Mouse (Mus musculus) liver, embryonic 16.5 days (tissue): ENCODE data around the gene Rexo5. TPM values are rescaled to one million over a fixed set of nuclear protein-coding genes. Genes with fewer than 3 reads are reported as not detected.

Source experiments
- ATAC-seq: fragments of 200-750 bp; cut with Nextera tagmentation; 2 replicates; pipeline ENCODE4 v1.8.0; 2017; ENCODE audit warnings: low read depth, mild to moderate bottlenecking, moderate number of reproducible peaks, moderate library complexity
- H3K27ac ChIP-seq: fragments of 300-500 bp; sonication (generic); 2 replicates; pipeline ENCODE4 v1.5.1; 2014; ENCODE audit warnings: mild to moderate bottlenecking, low read length
- H3K27me3 ChIP-seq: fragments of 300-500 bp; sonication (generic); 2 replicates; pipeline ENCODE4 v1.6.1; 2014; ENCODE audit warnings: low read depth, low read length, mixed read lengths; ENCODE audit not compliant: control insufficient read depth, insufficient read depth
- H3K36me3 ChIP-seq: fragments of 300-500 bp; sonication (generic); 2 replicates; pipeline ENCODE4 v1.6.1; 2014; ENCODE audit warnings: mild to moderate bottlenecking; ENCODE audit not compliant: control insufficient read depth, insufficient read depth
- H3K4me1 ChIP-seq: fragments of 300-500 bp; sonication (generic); 2 replicates; pipeline ENCODE4 v1.6.1; 2014; ENCODE audit warnings: low read depth, low read length, mixed read lengths; ENCODE audit not compliant: control insufficient read depth
- H3K4me2 ChIP-seq: fragments of 300-500 bp; sonication (generic); 2 replicates; pipeline ENCODE4 v1.6.1; 2014; ENCODE audit warnings: low read depth, low read length, mixed read lengths
- H3K4me3 ChIP-seq: fragments of 300-500 bp; sonication (generic); 2 replicates; pipeline ENCODE4 v1.5.1; 2014; ENCODE audit warnings: low read depth, mild to moderate bottlenecking, low read length
- H3K9ac ChIP-seq: fragments of 300-500 bp; sonication (generic); 2 replicates; pipeline ENCODE4 v1.6.1; 2014; ENCODE audit warnings: low read depth, low read length
- H3K9me3 ChIP-seq: fragments of 300-500 bp; sonication (generic); replicated peaks from 2 replicates; pipeline ENCODE4 v1.6.1; 2016; ENCODE audit warnings: low read length; ENCODE audit not compliant: control insufficient read depth
- WGBS: fragments of 180-500 bp; shearing (Covaris S2); extraction: QIAGEN DNeasy Blood & Tissue Kit; methylation state at CpG from one replicate; pipeline ENCODE4 v1.1.7; 2014; ENCODE audit not compliant: insufficient replicate concordance; 5-methylcytosine and 5-hydroxymethylcytosine counted together
- polyA plus RNA-seq: library from polyadenylated mRNA; unstranded; fragments of >200 nt; fragmentation: Nextera tagmentation; extraction: Ambion mirVana; gene quantifications from 2 replicates; pipeline ENCODE4 v1.2.1, GENCODE M21; 2015

Rexo5 gene
- polyA plus RNA-seq = 11.9 and 13.7 TPM in 2 replicates

GRCm38 (mm10) chr7:119793586-119794250 lies at the start of gene Rexo5, which contains the start of gene Eri2:
Rexo5 (plus strand) TSS chr7:119794006.
Eri2 (minus strand) TSS chr7:119794058.
- Histone ChIP-seq H3K9me3 (no peaks in the 10 kb centered on the region), H3K9ac (peak within 1 kb of the TSS; percentile 89), H3K4me2 (peak within 1 kb of the TSS; percentile 86), H3K27me3 (no peaks in the 10 kb centered on the region), H3K27ac (peak within 1 kb of the TSS; percentile 84), H3K4me1 (peaks cover 8% of the 10 kb centered on the region), H3K36me3 (peaks cover 8% of the 10 kb centered on the region), H3K4me3 (peak within 1 kb of the TSS; percentile 84)
- peak; percentile 98 for ATAC-seq
- WGBS = under 1% methylated on average over 49 of the region's 53 CpGs

- no peaks in the 10 kb centered on the region for H3K27me3 ChIP-seq
- no peaks in the 10 kb centered on the region for H3K4me1 ChIP-seq
- peak; percentile 48 for ATAC-seq
- H3K36me3 ChIP-seq = no peaks in the 10 kb centered on the region
- 11% methylated on average over 34 of the region's 34 CpGs for WGBS
- no peak overlapping the region; the same call in 1 of the 2 replicates for H3K4me2 ChIP-seq
- H3K9ac ChIP-seq = no peak overlapping the region; the same call in 1 of the 2 replicates
- H3K4me3 ChIP-seq = peak overlapping the region; percentile 10
- H3K9me3 ChIP-seq = no peaks in the 10 kb centered on the region
- no peak overlapping the region for H3K27ac ChIP-seq
Measured at GRCm38 (mm10) chr7:119744321-119744720, 49.5 kb upstream of the Rexo5 start.

GRCm38 (mm10) chr7:119745869-119746268 lies 47.9 kb upstream of the Rexo5 start:
- no peaks in the 10 kb centered on the region for H3K27me3 ChIP-seq
- no peak for ATAC-seq

GRCm38 (mm10) chr7:119748761-119749160 lies 45.0 kb upstream of the Rexo5 start:
- no peak overlapping the region for H3K4me3 ChIP-seq
- no peaks in the 10 kb centered on the region for H3K36me3 ChIP-seq
- no peak overlapping the region for H3K9ac ChIP-seq
- H3K27me3 ChIP-seq = no peaks in the 10 kb centered on the region
- 46% methylated on average over 1 of the region's 2 CpGs for WGBS
- no peak overlapping the region for H3K4me2 ChIP-seq
- no peak overlapping the region for H3K27ac ChIP-seq
- no peaks in the 10 kb centered on the region for H3K4me1 ChIP-seq
- H3K9me3 ChIP-seq = no peaks in the 10 kb centered on the region
- peak; percentile 65 for ATAC-seq

More at GRCm38 (mm10) chr7:119745869-119746268, 47.9 kb upstream of the Rexo5 start:
- H3K9ac ChIP-seq = no peak overlapping the region
- H3K4me2 ChIP-seq = no peak overlapping the region
- no peaks in the 10 kb centered on the region for H3K9me3 ChIP-seq
- H3K4me3 ChIP-seq = no peak overlapping the region
- WGBS = 66% methylated on average over 1 of the region's 1 CpGs
- no peaks in the 10 kb centered on the region for H3K36me3 ChIP-seq
- H3K27ac ChIP-seq = no peak overlapping the region
- H3K4me1 ChIP-seq = no peaks in the 10 kb centered on the region

GRCm38 (mm10) chr7:119749942-119750341 lies 43.9 kb upstream of the Rexo5 start:
- WGBS = 32% methylated on average over 2 of the region's 2 CpGs
- H3K27ac ChIP-seq = no peak overlapping the region

GRCm38 (mm10) chr7:119753696-119754095 lies 40.1 kb upstream of the Rexo5 start:
- ATAC-seq = no peak
- Histone ChIP-seq H3K27me3 (no peaks in the 10 kb centered on the region), H3K36me3 (no peaks in the 10 kb centered on the region), H3K4me2 (no peak overlapping the region), H3K4me3 (no peak overlapping the region), H3K27ac (no peak overlapping the region), H3K4me1 (no peaks in the 10 kb centered on the region), H3K9me3 (no peaks in the 10 kb centered on the region), H3K9ac (no peak overlapping the region)
- WGBS = 72% methylated on average over 1 of the region's 1 CpGs

More at GRCm38 (mm10) chr7:119749942-119750341, 43.9 kb upstream of the Rexo5 start:
- Histone ChIP-seq H3K9me3 (no peaks in the 10 kb centered on the region), H3K36me3 (no peaks in the 10 kb centered on the region), H3K27me3 (no peaks in the 10 kb centered on the region), H3K4me1 (no peaks in the 10 kb centered on the region), H3K4me2 (no peak overlapping the region), H3K9ac (no peak overlapping the region), H3K4me3 (no peak overlapping the region)
- no peak for ATAC-seq

- Histone ChIP-seq H3K9ac (0 out of 2 replicates have a peak within 1 kb of the TSS, but pooled peaks have one; percentile 24), H3K4me1 (no peaks in the 10 kb centered on the region), H3K9me3 (no peaks in the 10 kb centered on the region), H3K27me3 (no peaks in the 10 kb centered on the region), H3K27ac (peak within 1 kb of the TSS; percentile 72), H3K4me2 (peak within 1 kb of the TSS; percentile 41), H3K36me3 (no peaks in the 10 kb centered on the region), H3K4me3 (0 out of 2 replicates have a peak within 1 kb of the TSS, but pooled peaks have one; percentile 28)
- peak; percentile 83 for ATAC-seq
- 59% methylated on average over 11 of the region's 11 CpGs for WGBS
Measured at GRCm38 (mm10) chr7:119760527-119760951, 33.3 kb upstream of the Rexo5 start, which contains the start of gene Acsm3. Acsm3 (plus strand) TSS chr7:119760923.

- no peak overlapping the region for H3K27ac ChIP-seq
- H3K4me3 ChIP-seq = no peak overlapping the region
- H3K27me3 ChIP-seq = no peaks in the 10 kb centered on the region
- H3K36me3 ChIP-seq = no peaks in the 10 kb centered on the region
- H3K4me1 ChIP-seq = no peaks in the 10 kb centered on the region
- WGBS = 47% methylated on average over 4 of the region's 4 CpGs
- no peak overlapping the region for H3K9ac ChIP-seq
- no peaks in the 10 kb centered on the region for H3K9me3 ChIP-seq
- no peak for ATAC-seq
- H3K4me2 ChIP-seq = no peak overlapping the region
Measured at GRCm38 (mm10) chr7:119762166-119762697, 31.6 kb upstream of the Rexo5 start.

GRCm38 (mm10) chr7:119764377-119764776 lies 29.4 kb upstream of the Rexo5 start:
- Histone ChIP-seq H3K27ac (no peak overlapping the region), H3K36me3 (no peaks in the 10 kb centered on the region), H3K9me3 (no peaks in the 10 kb centered on the region), H3K4me2 (no peak overlapping the region), H3K9ac (no peak overlapping the region), H3K27me3 (no peaks in the 10 kb centered on the region), H3K4me3 (no peak overlapping the region), H3K4me1 (no peaks in the 10 kb centered on the region)
- 59% methylated on average over 3 of the region's 3 CpGs for WGBS
- no peak for ATAC-seq
